Mouse (Mus musculus) frontal cortex, postnatal 36 days (tissue): ENCODE measurements around the gene Gpr146.
A peak's percentile ranks its signal among the peaks of the same experiment; 100 is the strongest.
"Not testable (repeated sequence)": the region's sequence is repeated elsewhere in the genome, so short reads cannot be mapped to it uniquely, and the experiment has no call there.

ENCODE experiments used
- DNase-seq, 2 experiments: peaks; one replicate each; pipeline ENCODE4 v3.0.0; 2022; ENCODE audit warnings: low spot score in 2 of 2

The Gpr146 gene

GRCm38 (mm10) chr5:139381586-139382513 is 4.4 kb downstream of the Gpr146 start:
- DNase-seq, result no peak

GRCm38 (mm10) chr5:139382760-139383159 is 5.3 kb downstream of the Gpr146 start:
- peak in 1 of 2 experiments; percentile 73 for DNase-seq

- no peak for DNase-seq
Observed at GRCm38 (mm10) chr5:139383234-139383633, 5.7 kb downstream of the Gpr146 start.

GRCm38 (mm10) chr5:139384531-139384930 is 7.0 kb downstream of the Gpr146 start:
- no peak for DNase-seq

- DNase-seq, result no peak
Observed at GRCm38 (mm10) chr5:139386047-139386446, 8.6 kb downstream of the Gpr146 start.

- DNase-seq, result no peak
Observed at GRCm38 (mm10) chr5:139387329-139388194, 10.1 kb downstream of the Gpr146 start.

- no peak for DNase-seq
Observed at GRCm38 (mm10) chr5:139388195-139388570, 10.7 kb downstream of the Gpr146 start.

GRCm38 (mm10) chr5:139388694-139389675 is 11.5 kb downstream of the Gpr146 start:
- DNase-seq, result no peak

- no peak for DNase-seq
Observed at GRCm38 (mm10) chr5:139389676-139390061, 12.2 kb downstream of the Gpr146 start.

GRCm38 (mm10) chr5:139390324-139391119 is 13.0 kb downstream of the Gpr146 start:
- DNase-seq, result not testable (repeated sequence)

- DNase-seq, result no peak
Observed at GRCm38 (mm10) chr5:139391309-139391990, 14.0 kb downstream of the Gpr146 start.

- no peak for DNase-seq
Observed at GRCm38 (mm10) chr5:139392219-139393196, 15.0 kb downstream of the Gpr146 start.

GRCm38 (mm10) chr5:139393197-139393588 is 15.7 kb downstream of the Gpr146 start:
- no peak for DNase-seq

- no peak for DNase-seq
Observed at GRCm38 (mm10) chr5:139394399-139394798, 16.9 kb downstream of the Gpr146 start.

GRCm38 (mm10) chr5:139395528-139395927 is 18.0 kb downstream of the Gpr146 start:
- no peak for DNase-seq

- DNase-seq, result no peak
Observed at GRCm38 (mm10) chr5:139397359-139397916, 19.9 kb downstream of the Gpr146 start.

GRCm38 (mm10) chr5:139397959-139398753 is 20.7 kb downstream of the Gpr146 start:
- peak; percentile 88 to 94 for DNase-seq
